Mouse (Mus musculus) olfactory bulb, adult 2 months (tissue): Measurements from ENCODE around the gene Ccdc157. TPM values are rescaled to one million over a fixed set of nuclear protein-coding genes. Genes with fewer than 3 reads are reported as not detected.
"Not testable (repeated sequence)": the region's sequence is repeated elsewhere in the genome, so short reads cannot be mapped to it uniquely, and the experiment has no call there.

Experiments
- H3K27ac ChIP-seq: fragments of 200-500 bp; 2 replicates; pipeline ENCODE4 v1.5.1; 2012; ENCODE audit warnings: low read depth, low read length; ENCODE audit not compliant: insufficient read depth
- H3K4me1 ChIP-seq: fragments of 200-500 bp; 2 replicates; pipeline ENCODE4 v1.6.1; 2012; ENCODE audit warnings: low read length; ENCODE audit not compliant: control insufficient read depth, insufficient read depth
- H3K4me3 ChIP-seq: fragments of 200-500 bp; 2 replicates; pipeline ENCODE4 v1.5.1; 2012; ENCODE audit warnings: mild to moderate bottlenecking, low read depth, low read length, moderate library complexity; ENCODE audit not compliant: insufficient read depth
- CTCF ChIP-seq: fragments of 200-500 bp; IDR thresholded peaks from 2 replicates; pipeline ENCODE4 v1.5.1; 2012; ENCODE audit warnings: low read depth, mild to moderate bottlenecking, low read length, moderate library complexity; ENCODE audit not compliant: insufficient read depth
- POLR2A ChIP-seq: fragments of 200-500 bp; IDR thresholded peaks from 2 replicates; pipeline ENCODE4 v1.6.1; 2012; ENCODE audit warnings: mild to moderate bottlenecking, low read depth, low read length, moderate library complexity; ENCODE audit not compliant: insufficient read depth
- WGBS: fragments of 180-500 bp; shearing (Covaris S2); methylation state at CpG from one replicate; pipeline ENCODE4 v1.1.7; 2018; 5-methylcytosine and 5-hydroxymethylcytosine counted together
- polyA plus RNA-seq: library from polyadenylated mRNA; stranded (reverse); fragments of >200 nt; gene quantifications from 2 replicates; pipeline ENCODE4 v1.2.4, GENCODE M21; 2012; ENCODE audit warnings: low replicate concordance; ENCODE audit not compliant: missing spikeins, insufficient read depth, insufficient read length

Gene Ccdc157
- polyA plus RNA-seq, 1 experiment, result not detected

- Histone ChIP-seq H3K27ac (no peak overlapping the region), H3K4me3 (no peak overlapping the region), H3K4me1 (peaks cover 44% of the 10 kb centered on the region)
- no peak for TF ChIP-seq CTCF
- TF ChIP-seq POLR2A, result no peak
- WGBS, result 78% methylated on average over 4 of the region's 4 CpGs
Observed at GRCm38 (mm10) chr11:4115407-4115806, 44.7 kb downstream of the Ccdc157 start.

GRCm38 (mm10) chr11:4114541-4114940 lies 45.6 kb downstream of the Ccdc157 start:
- 57% methylated on average over 6 of the region's 6 CpGs for WGBS
- not testable (repeated sequence) for H3K4me3 ChIP-seq, H3K27ac ChIP-seq
- peaks cover 42% of the 10 kb centered on the region for H3K4me1 ChIP-seq

- peaks cover 37% of the 10 kb centered on the region for H3K4me1 ChIP-seq
- no peak overlapping the region for H3K27ac ChIP-seq
- no peak overlapping the region for H3K4me3 ChIP-seq
- no peak for TF ChIP-seq POLR2A
- TF ChIP-seq CTCF, result no peak
- WGBS, result 89% methylated on average over 6 of the region's 6 CpGs
Observed at GRCm38 (mm10) chr11:4113970-4114369, 46.1 kb downstream of the Ccdc157 start.

GRCm38 (mm10) chr11:4113496-4113895 lies 46.6 kb downstream of the Ccdc157 start:
- TF ChIP-seq CTCF (no peak), POLR2A (no peak)
- WGBS, result 71% methylated on average over 4 of the region's 4 CpGs
- Histone ChIP-seq H3K27ac (no peak overlapping the region), H3K4me1 (peaks cover 33% of the 10 kb centered on the region), H3K4me3 (no peak overlapping the region)

GRCm38 (mm10) chr11:4112861-4113260 lies 47.2 kb downstream of the Ccdc157 start:
- Histone ChIP-seq H3K4me1 (peaks cover 33% of the 10 kb centered on the region), H3K4me3 (no peak overlapping the region), H3K27ac (no peak overlapping the region)
- TF ChIP-seq CTCF (no peak), POLR2A (no peak)
- WGBS, result 88% methylated on average over 6 of the region's 6 CpGs

GRCm38 (mm10) chr11:4112033-4112432 lies 48.1 kb downstream of the Ccdc157 start:
- 91% methylated on average over 4 of the region's 4 CpGs for WGBS
- no peak overlapping the region for H3K27ac ChIP-seq

GRCm38 (mm10) chr11:4108691-4109090 lies 51.4 kb downstream of the Ccdc157 start:
- Histone ChIP-seq H3K4me3 (no peak overlapping the region), H3K4me1 (peaks cover 16% of the 10 kb centered on the region; the same call in 1 of the 2 replicates), H3K27ac (no peak overlapping the region)
- 88% methylated on average over 7 of the region's 7 CpGs for WGBS
- no peak for TF ChIP-seq CTCF
- TF ChIP-seq POLR2A, result no peak

More at GRCm38 (mm10) chr11:4112033-4112432, 48.1 kb downstream of the Ccdc157 start:
- TF ChIP-seq POLR2A (no peak), CTCF (no peak)
- Histone ChIP-seq H3K4me1 (peaks cover 28% of the 10 kb centered on the region), H3K4me3 (no peak overlapping the region)

GRCm38 (mm10) chr11:4107901-4108300 lies 52.2 kb downstream of the Ccdc157 start:
- peaks cover 14% of the 10 kb centered on the region; the same call in 1 of the 2 replicates for H3K4me1 ChIP-seq
- not testable (repeated sequence) for H3K4me3 ChIP-seq, H3K27ac ChIP-seq
- 91% methylated on average over 6 of the region's 6 CpGs for WGBS

GRCm38 (mm10) chr11:4105444-4105843 lies 54.6 kb downstream of the Ccdc157 start:
- Histone ChIP-seq H3K4me1 (peaks cover 11% of the 10 kb centered on the region; the same call in 1 of the 2 replicates), H3K4me3 (no peak overlapping the region), H3K27ac (0 out of 2 replicates have a peak overlapping the region, but pooled peaks have one; percentile 20)
- TF ChIP-seq POLR2A (no peak), CTCF (no peak)
- WGBS, result 43% methylated on average over 6 of the region's 6 CpGs

GRCm38 (mm10) chr11:4104989-4105388 lies 55.1 kb downstream of the Ccdc157 start:
- H3K27ac ChIP-seq, result peak overlapping the region; percentile 20; the same call in 1 of the 2 replicates
- peaks cover 11% of the 10 kb centered on the region; the same call in 1 of the 2 replicates for H3K4me1 ChIP-seq
- H3K4me3 ChIP-seq, result no peak overlapping the region
- WGBS, result 68% methylated on average over 5 of the region's 5 CpGs
- no peak for TF ChIP-seq CTCF
- TF ChIP-seq POLR2A, result no peak
